Comparison of ENCODE assay signal across 15 mouse cellular contexts in genomic region chr10:83098940-83099339, GRCm38 (mm10).
DNase-seq lines count a peak whose midpoint lies in the region; ATAC-seq and TF ChIP-seq lines count a peak whose summit lies in the region.
"Had no signal": no experiment of that assay in that cellular context is flagged by ENCODE, and none has a peak within 500 bp of the region (broad histone marks: within the 10 kb centered on the region; RNA-seq: fewer than 3 reads in every experiment).

No protein-coding gene starts in this region.

- TF ChIP-seq EP300 in stomach, postnatal 0 days (optimal IDR thresholded peaks at IDR 0.05) = no peak

- WGBS in forebrain, embryonic 10.5 days = 87% methylated on average over 10 of the region's 10 CpGs
- 83% methylated on average over 10 of the region's 10 CpGs for WGBS in forebrain, embryonic 11.5 days
- 44% methylated on average over 10 of the region's 10 CpGs for WGBS in stomach, embryonic 14.5 days
- 54% methylated on average over 10 of the region's 10 CpGs for WGBS in stomach, postnatal 0 days
- WGBS in thymus, adult 2 months = 92% methylated on average over 10 of the region's 10 CpGs

- no peak for TF ChIP-seq POLR2A in thymus, adult 2 months (IDR thresholded peaks at IDR 0.05; ENCODE audit: control insufficient read depth, extremely low read depth, insufficient read depth, low read length, poor library complexity)

- no peaks in the 10 kb centered on the region for H3K36me3 ChIP-seq in forebrain, embryonic 10.5 days (replicated peaks)
- no peaks in the 10 kb centered on the region for H3K36me3 ChIP-seq in forebrain, embryonic 11.5 days (ENCODE audit: control insufficient read depth, insufficient read depth, low read length)
- H3K36me3 ChIP-seq in stomach, embryonic 14.5 days (ENCODE audit: control insufficient read depth, insufficient read depth, low read length) = no peaks in the 10 kb centered on the region
- H3K36me3 ChIP-seq in stomach, postnatal 0 days (ENCODE audit: control insufficient read depth, insufficient read depth, low read length) = no peaks in the 10 kb centered on the region
- H3K36me3 ChIP-seq in thymus, adult 2 months (ENCODE audit: control insufficient read depth, insufficient read depth, low read length) = no peaks in the 10 kb centered on the region
- H3K36me3 ChIP-seq: heart, embryonic 13.5 days; hindbrain, embryonic 15.5 days; liver, embryonic 15.5 days had no signal

- DNase-seq in forebrain, embryonic 10.5 days (ENCODE audit: extremely low spot score, low spot score) = no peak
- DNase-seq in forebrain, embryonic 11.5 days (ENCODE audit: low spot score) = no peak
- DNase-seq in stomach, postnatal 0 days (ENCODE audit: low spot score) = no peak
- peak; percentile 65 for DNase-seq in kidney, postnatal 14 days
- no peak for DNase-seq in cerebellum, postnatal 14 days
- DNase-seq in thymus, adult 2 months = no peak
- DNase-seq: cerebellum, postnatal 10 days; midbrain, embryonic 14.5 days; right cerebral cortex, postnatal 4 days had no signal

- H3K27me3 ChIP-seq in forebrain, embryonic 10.5 days (ENCODE audit: poor library complexity, severe bottlenecking) = 0 out of 2 replicates have a peak, but pooled peaks cover under 1% of the 10 kb centered on the region
- no peaks in the 10 kb centered on the region for H3K27me3 ChIP-seq in forebrain, embryonic 11.5 days (ENCODE audit: control insufficient read depth, insufficient read depth, low read length)
- no peaks in the 10 kb centered on the region for H3K27me3 ChIP-seq in stomach, embryonic 14.5 days (ENCODE audit: control insufficient read depth, insufficient read depth, low read length)
- no peaks in the 10 kb centered on the region for H3K27me3 ChIP-seq in stomach, postnatal 0 days (ENCODE audit: control insufficient read depth, insufficient read depth, low read length)
- no peaks in the 10 kb centered on the region for H3K27me3 ChIP-seq in thymus, adult 2 months (ENCODE audit: control insufficient read depth, insufficient read depth, low read length)
- H3K27me3 ChIP-seq: heart, embryonic 13.5 days; hindbrain, embryonic 15.5 days; liver, embryonic 15.5 days had no signal

- H3K9ac ChIP-seq in forebrain, embryonic 11.5 days (ENCODE audit: low read length) = no peak overlapping the region
- no peak overlapping the region for H3K9ac ChIP-seq in stomach, embryonic 14.5 days (replicated peaks; ENCODE audit: low read depth, low read length)
- H3K9ac ChIP-seq in stomach, postnatal 0 days (ENCODE audit: low read length) = no peak overlapping the region
- H3K9ac ChIP-seq: heart, embryonic 13.5 days; hindbrain, embryonic 15.5 days; liver, embryonic 15.5 days had no signal

- H3K27ac ChIP-seq in forebrain, embryonic 10.5 days = 0 out of 2 replicates have a peak overlapping the region, but pooled peaks have one; percentile 40
- H3K27ac ChIP-seq in forebrain, embryonic 11.5 days (ENCODE audit: low read depth, low read length) = no peak overlapping the region
- peak overlapping the region; percentile 62; the same call in 1 of the 2 replicates for H3K27ac ChIP-seq in stomach, embryonic 14.5 days (ENCODE audit: low read length)
- H3K27ac ChIP-seq in stomach, postnatal 0 days (replicated peaks) = no peak overlapping the region
- H3K27ac ChIP-seq in thymus, adult 2 months (ENCODE audit: control insufficient read depth, insufficient read depth, low read length) = no peak overlapping the region
- H3K27ac ChIP-seq: heart, embryonic 13.5 days; hindbrain, embryonic 15.5 days; liver, embryonic 15.5 days had no signal

- H3K4me1 ChIP-seq in forebrain, embryonic 10.5 days = peaks cover 85% of the 10 kb centered on the region
- H3K4me1 ChIP-seq in forebrain, embryonic 11.5 days (replicated peaks; ENCODE audit: control insufficient read depth, insufficient read depth, low read length) = peaks cover 18% of the 10 kb centered on the region; the same call in 1 of the 2 replicates
- 0 out of 2 replicates have a peak, but pooled peaks cover 8% of the 10 kb centered on the region for H3K4me1 ChIP-seq in stomach, embryonic 14.5 days (ENCODE audit: control insufficient read depth, insufficient read depth, low read length)
- no peaks in the 10 kb centered on the region for H3K4me1 ChIP-seq in stomach, postnatal 0 days (replicated peaks; ENCODE audit: control insufficient read depth, insufficient read depth)
- peaks cover 37% of the 10 kb centered on the region for H3K4me1 ChIP-seq in thymus, adult 2 months (replicated peaks; ENCODE audit: control insufficient read depth, insufficient read depth, low read length)

- no peaks in the 10 kb centered on the region for H3K9me3 ChIP-seq in forebrain, embryonic 10.5 days
- no peaks in the 10 kb centered on the region for H3K9me3 ChIP-seq in forebrain, embryonic 11.5 days (ENCODE audit: control insufficient read depth, low read length)
- no peaks in the 10 kb centered on the region for H3K9me3 ChIP-seq in stomach, embryonic 14.5 days (ENCODE audit: control insufficient read depth, low read depth, low read length)
- H3K9me3 ChIP-seq in stomach, postnatal 0 days (ENCODE audit: control insufficient read depth, low read length) = no peaks in the 10 kb centered on the region
- H3K9me3 ChIP-seq: G1E; heart, embryonic 13.5 days; hindbrain, embryonic 15.5 days; liver, embryonic 15.5 days had no signal

- TF ChIP-seq CTCF in stomach, postnatal 0 days (IDR thresholded peaks at IDR 0.05; ENCODE audit: low read depth) = no peak
- no peak for TF ChIP-seq CTCF in thymus, adult 2 months (IDR thresholded peaks at IDR 0.05; ENCODE audit: borderline replicate concordance, control insufficient read depth, extremely low read depth, insufficient read depth, low read length, poor library complexity)

- no peak overlapping the region for H3K4me2 ChIP-seq in forebrain, embryonic 11.5 days (ENCODE audit: low read depth, low read length, severe bottlenecking)
- H3K4me2 ChIP-seq in stomach, embryonic 14.5 days (replicated peaks; ENCODE audit: low read depth, low read length) = no peak overlapping the region
- no peak overlapping the region for H3K4me2 ChIP-seq in stomach, postnatal 0 days (replicated peaks; ENCODE audit: low read depth)
- H3K4me2 ChIP-seq: heart, embryonic 13.5 days; hindbrain, embryonic 15.5 days; liver, embryonic 15.5 days had no signal

- ATAC-seq in forebrain, embryonic 11.5 days (replicated peaks; ENCODE audit: low FRiP score) = no peak
- no peak for ATAC-seq in stomach, embryonic 14.5 days (ENCODE audit: insufficient number of reproducible peaks, insufficient read depth, low FRiP score, low read depth)
- no peak for ATAC-seq in stomach, postnatal 0 days (ENCODE audit: low FRiP score, low TSS enrichment)
- ATAC-seq in megakaryocyte progenitor cell, adult 5-6 weeks (replicated peaks; ENCODE audit: poor library complexity) = no peak

- H3K4me3 ChIP-seq in forebrain, embryonic 10.5 days = no peak overlapping the region
- no peak overlapping the region for H3K4me3 ChIP-seq in forebrain, embryonic 11.5 days (ENCODE audit: low read depth, low read length)
- H3K4me3 ChIP-seq in stomach, embryonic 14.5 days (ENCODE audit: low read depth, low read length) = no peak overlapping the region
- no peak overlapping the region for H3K4me3 ChIP-seq in stomach, postnatal 0 days (ENCODE audit: low read depth, low read length)
- no peak overlapping the region for H3K4me3 ChIP-seq in thymus, adult 2 months (ENCODE audit: control insufficient read depth, insufficient read depth, low read length)
- H3K4me3 ChIP-seq: heart, embryonic 13.5 days; hindbrain, embryonic 15.5 days; liver, embryonic 15.5 days had no signal

Comparison
In these comparisons a context has a peak if more than half of its experiments do, and no peak if none do; other contexts are left out.
1. H3K27ac ChIP-seq: peak in forebrain, embryonic 10.5 days (single experiment) and stomach, embryonic 14.5 days (single experiment); none in forebrain, embryonic 11.5 days (single experiment), stomach, postnatal 0 days (single experiment) and thymus, adult 2 months (single experiment).